Mouse (Mus musculus): ENCODE results near the gene Nr4a1.

The Nr4a1 gene

GRCm38 (mm10) chr15:101316279-101316912 is 62.3 kb downstream of the Nr4a1 start:
- no peak for DNase-seq

- DNase-seq: peak in 1 of 2 experiments; percentile 52
Measured at GRCm38 (mm10) chr15:101316913-101317813, 63.1 kb downstream of the Nr4a1 start.

- no peak for DNase-seq
Measured at GRCm38 (mm10) chr15:101317814-101318500, 63.9 kb downstream of the Nr4a1 start.

GRCm38 (mm10) chr15:101318889-101319765 is 65.1 kb downstream of the Nr4a1 start:
- DNase-seq: peak in 1 of 2 experiments; percentile 77

GRCm38 (mm10) chr15:101320010-101320617 is 66.0 kb downstream of the Nr4a1 start:
- no peak for DNase-seq

- DNase-seq: peak; percentile 64 to 81
Measured at GRCm38 (mm10) chr15:101320618-101321041, 66.6 kb downstream of the Nr4a1 start.

GRCm38 (mm10) chr15:101321126-101321525 is 67.1 kb downstream of the Nr4a1 start:
- DNase-seq: no peak

- DNase-seq: no peak
Measured at GRCm38 (mm10) chr15:101322106-101322505, 68.0 kb downstream of the Nr4a1 start.

GRCm38 (mm10) chr15:101322640-101323039 is 68.6 kb downstream of the Nr4a1 start:
- DNase-seq: no peak

- DNase-seq: no peak
Measured at GRCm38 (mm10) chr15:101323511-101323910, 69.4 kb downstream of the Nr4a1 start.
